Mouse (Mus musculus) forebrain, postnatal 0 days (tissue): ENCODE measurements around the gene Cachd1. TPM values are rescaled to one million over a fixed set of nuclear protein-coding genes. Genes with fewer than 3 reads are reported as not detected.

Experiments used
- ATAC-seq: fragments of 200-750 bp; cut with Nextera tagmentation; 2 replicates; pipeline ENCODE4 v1.8.0; 2017; ENCODE audit warnings: mild to moderate bottlenecking, moderate library complexity
- DNase-seq: peaks from one replicate; pipeline ENCODE4 v3.0.0-alpha.2; 2015
- H3K27ac ChIP-seq: fragments of 300-500 bp; sonication (generic); 2 replicates; pipeline ENCODE4 v1.5.1; 2014; ENCODE audit warnings: low read depth, mild to moderate bottlenecking, antibody characterized with exemption, low read length, moderate library complexity, mixed read lengths
- H3K27me3 ChIP-seq: fragments of 300-500 bp; sonication (generic); 2 replicates; pipeline ENCODE4 v1.6.1; 2014; ENCODE audit warnings: mild to moderate bottlenecking, low read length, mixed read lengths; ENCODE audit not compliant: insufficient read depth
- H3K36me3 ChIP-seq: fragments of 300-500 bp; sonication (generic); 2 replicates; pipeline ENCODE4 v1.6.1; 2014; ENCODE audit warnings: mild to moderate bottlenecking, moderate library complexity; ENCODE audit not compliant: insufficient read depth
- H3K4me1 ChIP-seq: fragments of 300-500 bp; sonication (generic); 2 replicates; pipeline ENCODE4 v1.6.1; 2014; ENCODE audit warnings: antibody characterized with exemption; ENCODE audit not compliant: insufficient read depth
- H3K4me2 ChIP-seq: fragments of 300-500 bp; sonication (generic); 2 replicates; pipeline ENCODE4 v1.6.1; 2014; ENCODE audit warnings: low read depth, mild to moderate bottlenecking, moderate library complexity
- H3K4me3 ChIP-seq: fragments of 300-500 bp; sonication (generic); 2 replicates; pipeline ENCODE4 v1.5.1; 2014; ENCODE audit warnings: low read depth, low read length, mixed read lengths
- H3K9ac ChIP-seq: fragments of 300-500 bp; sonication (generic); 2 replicates; pipeline ENCODE4 v1.6.1; 2014; ENCODE audit warnings: mild to moderate bottlenecking
- H3K9me3 ChIP-seq: fragments of 300-500 bp; sonication (generic); 2 replicates; pipeline ENCODE4 v1.6.1; 2016; ENCODE audit warnings: low read length
- CTCF ChIP-seq: sonication (generic); IDR thresholded peaks from 2 replicates; pipeline ENCODE4 v1.5.1; 2016; ENCODE audit warnings: antibody characterized with exemption, control low read depth, low read depth
- WGBS: fragments of 180-500 bp; shearing (Covaris S2); extraction: QIAGEN DNeasy Blood & Tissue Kit; methylation state at CpG from one replicate; pipeline ENCODE4 v1.1.7; 2014; 5-methylcytosine and 5-hydroxymethylcytosine counted together
- polyA plus RNA-seq: library from polyadenylated mRNA; unstranded; fragments of >200 nt; fragmentation: Nextera tagmentation; extraction: Ambion mirVana; gene quantifications from 2 replicates; pipeline ENCODE4 v1.2.1, GENCODE M21; 2015
- total RNA-seq: library from RNA; depleted of rRNA; stranded (reverse); fragments of >200 nt; gene quantifications from 2 replicates; pipeline ENCODE4 v1.2.3, GENCODE M21; 2014; rRNA removed

Cachd1 gene
- total and polyA plus RNA-seq, 2 experiments from 2014 or later, result 12.9 to 16.9 TPM

- peak; percentile 80 for ATAC-seq
- TF ChIP-seq CTCF, result no peak
- Histone ChIP-seq H3K9me3 (no peaks in the 10 kb centered on the region), H3K27me3 (no peaks in the 10 kb centered on the region), H3K27ac (0 out of 2 replicates have a peak overlapping the region, but pooled peaks have one; percentile 16), H3K4me1 (no peaks in the 10 kb centered on the region), H3K9ac (peak overlapping the region; percentile 68), H3K4me3 (peak overlapping the region; percentile 68), H3K36me3 (no peaks in the 10 kb centered on the region), H3K4me2 (peak overlapping the region; percentile 96)
- DNase-seq, result peak; percentile 57
- WGBS, result 3% methylated on average over 55 of the region's 55 CpGs
These were observed 292.9 kb downstream of the Cachd1 start for GRCm38 (mm10) chr4:101069154-101069971.

GRCm38 (mm10) chr4:101071570-101071969 is 295.1 kb downstream of the Cachd1 start:
- 87% methylated on average over 4 of the region's 4 CpGs for WGBS
- no peak for ATAC-seq
- H3K27ac ChIP-seq, result no peak overlapping the region

DNA sequence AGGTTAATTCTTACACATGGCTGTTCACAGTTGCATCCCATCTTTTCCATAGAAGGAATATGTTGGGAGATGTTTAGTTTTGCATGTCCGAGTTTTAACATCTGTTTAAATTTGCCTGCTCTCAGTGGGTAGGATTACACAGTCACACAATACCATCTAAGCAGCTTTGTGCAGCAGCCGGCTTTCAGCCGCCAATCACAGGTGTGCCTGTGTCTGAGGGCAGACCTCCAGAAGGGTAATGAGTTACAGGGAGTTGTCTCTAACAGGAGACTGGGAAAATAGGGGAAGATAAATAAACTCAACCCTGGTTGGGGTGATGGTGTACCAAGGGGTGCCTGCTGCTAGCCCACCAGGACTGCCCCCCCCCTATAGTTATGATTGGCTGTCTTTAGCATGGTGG is 299.9 kb downstream of the Cachd1 start:
- Histone ChIP-seq H3K4me1 (no peaks in the 10 kb centered on the region), H3K4me2 (no peak overlapping the region), H3K9ac (no peak overlapping the region), H3K4me3 (no peak overlapping the region), H3K27me3 (no peaks in the 10 kb centered on the region), H3K36me3 (no peaks in the 10 kb centered on the region), H3K9me3 (no peaks in the 10 kb centered on the region), H3K27ac (no peak overlapping the region)
- WGBS, result 24% methylated on average over 3 of the region's 3 CpGs
- no peak for ATAC-seq
- no peak for TF ChIP-seq CTCF
- DNase-seq, result no peak

More at GRCm38 (mm10) chr4:101071570-101071969, 295.1 kb downstream of the Cachd1 start:
- Histone ChIP-seq H3K4me2 (no peak overlapping the region), H3K27me3 (no peaks in the 10 kb centered on the region), H3K4me1 (no peaks in the 10 kb centered on the region), H3K9me3 (no peaks in the 10 kb centered on the region), H3K9ac (no peak overlapping the region), H3K36me3 (no peaks in the 10 kb centered on the region), H3K4me3 (no peak overlapping the region)
- no peak for TF ChIP-seq CTCF
- no peak for DNase-seq

Other genes with a start within 250 kb of the Cachd1 start
- not detected in 2 replicates for gene Gm10577, start 244.0 kb downstream of the Cachd1 start, total RNA-seq
- gene Gm10577, start 244.0 kb downstream of the Cachd1 start, polyA plus RNA-seq, result not detected in 2 replicates